Mouse (Mus musculus) frontal cortex, postnatal 36 days (tissue): ENCODE measurements around the gene Gm42906.

Source experiments
- DNase-seq, 2 experiments: peaks; one replicate each; pipeline ENCODE4 v3.0.0; 2022; ENCODE audit warnings: low spot score in 2 of 2

Gm42906 gene

DNA sequence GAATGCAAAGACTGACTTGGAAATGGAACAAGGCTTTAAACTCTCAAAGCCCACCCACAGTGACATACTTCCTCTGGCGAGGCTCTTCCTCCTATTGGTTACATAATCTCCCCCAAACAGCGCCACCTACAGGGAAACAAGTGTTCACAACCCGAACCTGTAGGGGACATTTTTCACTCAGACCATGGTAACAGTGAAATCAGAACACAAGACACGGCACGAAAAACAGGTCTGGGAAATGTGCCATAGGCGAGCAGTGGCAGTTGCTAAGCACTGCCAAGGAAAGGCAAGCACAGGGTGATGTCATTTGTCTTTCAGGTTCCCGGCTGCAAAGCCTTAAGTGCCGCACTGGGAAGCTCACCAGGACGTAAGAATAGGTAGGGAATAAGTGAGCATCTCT lies 276.4 kb downstream of the Gm42906 start:
- peak in 1 of 2 experiments; percentile 35 for DNase-seq

- no peak for DNase-seq
Observed at GRCm38 (mm10) chr5:151149509-151149908, 278.5 kb downstream of the Gm42906 start.

DNA sequence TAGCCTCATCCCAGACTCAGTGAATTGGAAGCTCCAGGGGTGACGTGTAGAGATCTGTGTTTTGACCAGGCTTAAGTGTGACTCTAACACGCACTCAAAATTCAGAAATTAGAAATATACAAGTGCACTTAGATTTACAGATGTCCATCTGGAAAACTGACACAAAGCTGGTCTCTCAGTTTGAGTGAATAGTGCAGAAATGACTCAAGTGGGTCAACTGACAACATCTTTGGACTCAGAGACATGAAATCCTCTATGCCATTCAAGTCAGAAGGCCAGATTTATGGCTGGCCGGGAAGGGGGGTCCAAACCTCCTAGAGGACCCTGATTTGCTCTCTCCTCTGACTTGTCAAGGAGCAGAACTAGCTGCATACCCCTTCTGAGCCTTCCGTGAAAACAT lies 279.9 kb downstream of the Gm42906 start:
- DNase-seq, result no peak

DNA sequence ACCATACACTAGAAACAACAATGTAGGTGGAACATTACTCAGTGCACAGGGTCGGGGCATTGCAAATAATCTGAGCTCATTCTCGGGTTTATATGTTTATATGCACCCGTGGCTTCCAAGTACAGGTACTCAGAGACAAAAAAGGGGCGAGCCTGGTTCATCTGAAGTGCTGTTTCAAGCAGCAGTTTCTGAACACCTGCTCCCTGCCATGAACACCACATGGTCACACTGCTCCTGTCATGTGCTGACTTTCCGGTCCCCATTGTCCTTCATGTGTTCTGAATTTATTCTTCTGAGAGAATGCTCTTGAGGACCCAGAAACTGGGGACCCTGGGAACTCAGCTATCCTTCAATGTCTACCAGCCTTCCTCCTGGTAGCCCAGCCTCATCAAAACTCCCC lies 282.2 kb downstream of the Gm42906 start:
- DNase-seq, result no peak

DNA sequence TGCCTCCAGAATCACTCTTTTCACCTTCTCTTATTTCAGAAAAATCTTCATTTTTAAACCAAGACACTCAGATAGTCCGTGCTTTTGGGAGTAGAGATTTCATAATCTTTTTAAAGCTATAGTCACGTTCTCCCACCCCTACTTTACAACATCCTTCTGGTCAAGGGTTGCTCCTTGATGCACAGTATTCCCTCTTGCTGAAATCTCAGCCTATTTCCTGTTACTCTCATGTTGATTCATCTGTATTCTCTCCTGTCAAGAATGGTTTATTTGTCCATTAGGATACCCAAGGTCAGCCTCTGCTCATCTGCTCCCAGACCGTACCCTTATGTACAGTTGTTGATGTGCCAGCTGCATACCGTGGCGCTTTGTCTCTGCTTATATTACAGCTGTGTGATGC lies 284.0 kb downstream of the Gm42906 start:
- no peak for DNase-seq

DNA sequence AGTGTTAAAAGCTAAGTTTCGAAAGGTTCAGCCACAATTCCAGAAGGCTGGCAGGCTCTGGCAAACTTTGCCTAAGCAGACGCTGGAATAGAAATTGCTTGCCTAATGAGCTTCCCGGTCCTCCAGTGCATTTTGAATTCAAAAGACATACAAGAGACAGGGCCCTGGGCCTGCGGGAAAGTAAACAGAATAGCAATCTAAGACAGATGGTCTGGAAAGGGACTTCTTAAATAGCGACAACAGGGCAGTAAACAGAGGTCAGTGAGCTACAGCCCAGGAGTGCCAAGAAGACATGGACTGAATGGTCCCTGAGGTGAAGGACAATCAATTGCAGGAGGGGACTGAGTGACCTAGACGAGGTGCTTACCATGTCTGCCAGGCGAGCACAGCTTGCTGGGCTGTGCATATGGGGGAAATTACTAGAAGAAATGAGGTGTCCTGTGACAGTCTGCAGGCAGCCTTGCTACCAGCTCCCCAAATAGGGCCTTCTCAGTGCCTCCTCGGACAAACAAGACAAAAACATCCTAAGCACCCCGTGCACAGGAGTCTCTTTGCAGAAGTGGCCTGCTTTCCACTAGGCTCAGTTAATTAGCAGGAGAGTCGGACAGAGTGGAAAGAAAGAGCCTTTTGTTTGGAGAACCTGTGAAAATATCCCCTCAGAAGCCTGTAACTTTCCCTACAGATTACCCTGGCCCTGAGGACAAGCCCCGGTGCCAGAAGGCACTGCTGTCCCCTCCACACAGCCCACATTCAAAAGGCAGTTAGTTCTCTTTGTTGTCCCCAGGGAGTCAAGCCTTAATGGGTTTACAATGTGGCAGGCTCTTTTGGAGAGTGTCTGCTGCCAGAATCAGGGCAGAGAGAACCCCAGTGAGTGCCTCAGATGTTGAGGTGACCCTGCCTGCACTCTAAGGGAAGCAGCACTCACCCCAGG lies 285.0 kb downstream of the Gm42906 start:
- DNase-seq, result no peak

DNA sequence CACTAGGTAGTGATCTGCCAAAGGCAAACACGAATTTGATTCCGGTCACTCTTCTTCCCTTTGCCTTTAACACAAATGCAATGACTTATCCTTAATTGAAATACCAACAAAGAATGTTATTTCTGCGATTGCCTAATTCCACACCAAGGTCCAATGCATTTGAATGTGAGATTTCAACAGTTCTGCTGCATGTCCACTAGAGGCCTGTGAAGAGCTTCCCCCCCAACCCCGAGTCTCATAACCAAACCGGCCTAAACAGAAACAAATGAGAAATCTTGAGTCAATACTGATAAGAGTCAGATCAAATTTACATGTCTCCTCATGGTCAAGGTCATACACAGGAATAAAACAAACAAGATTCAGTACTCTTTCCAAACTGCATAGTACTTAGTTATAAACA lies 285.7 kb downstream of the Gm42906 start:
- DNase-seq, result no peak

DNA sequence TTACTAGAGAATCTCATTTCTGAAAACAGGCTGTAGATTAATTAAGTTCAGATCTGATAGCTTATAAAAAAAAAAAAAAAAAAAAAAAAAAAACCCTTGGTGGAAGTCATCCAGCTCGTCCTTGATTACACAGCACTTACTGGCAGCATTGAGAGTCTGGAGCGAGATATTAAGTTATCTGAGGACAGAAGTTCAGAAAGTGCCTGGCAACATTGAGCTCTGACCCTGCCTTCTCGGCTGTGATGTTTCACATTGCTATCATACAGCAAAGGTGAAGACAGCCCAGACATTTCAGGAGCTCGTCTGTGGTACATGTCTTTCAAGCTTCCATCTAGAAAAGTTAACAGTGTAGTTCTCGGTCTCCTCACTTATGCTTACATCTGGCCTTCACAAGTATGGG lies 290.1 kb downstream of the Gm42906 start:
- DNase-seq, result no peak

- peak in 1 of 2 experiments; percentile 54 for DNase-seq
Observed at GRCm38 (mm10) chr5:151137311-151137710, 290.7 kb downstream of the Gm42906 start.

GRCm38 (mm10) chr5:151135965-151136364 lies 292.0 kb downstream of the Gm42906 start:
- DNase-seq, result peak; percentile 15 to 53

DNA sequence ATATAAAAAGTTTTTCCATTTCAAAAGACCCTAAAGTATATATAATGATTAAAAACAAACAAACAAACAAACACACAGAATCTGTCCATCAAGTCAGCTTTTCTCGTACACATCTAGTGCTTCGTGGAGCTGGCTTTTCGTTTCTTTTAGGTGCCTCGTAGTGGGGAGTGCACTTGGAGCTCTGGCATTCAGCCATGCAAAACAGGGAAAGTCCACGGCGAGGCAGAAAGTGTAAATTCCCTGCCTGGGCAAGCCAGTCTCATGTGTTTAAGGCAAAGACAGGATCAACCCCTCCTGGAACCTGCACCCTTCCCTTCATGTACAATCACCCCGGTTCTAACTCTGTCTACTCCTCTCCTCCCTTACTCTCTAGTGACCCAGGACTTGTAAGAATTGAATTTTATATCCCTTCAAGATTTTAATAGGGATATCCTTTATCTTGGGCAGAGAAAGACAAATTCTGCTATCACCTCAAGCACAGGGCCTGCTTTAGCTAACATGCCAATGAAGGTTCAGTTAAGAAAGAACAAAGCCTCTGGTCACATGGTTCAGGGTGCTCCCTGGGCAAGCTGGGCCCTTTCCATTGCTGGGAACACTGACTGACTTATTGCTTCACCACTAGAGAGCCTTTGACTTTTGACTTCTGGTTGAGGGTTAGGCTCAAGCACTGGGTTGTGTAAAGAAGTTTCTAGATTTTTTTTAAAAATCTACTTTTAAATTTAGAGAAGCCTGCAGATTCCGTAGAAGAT lies 292.7 kb downstream of the Gm42906 start:
- DNase-seq, result no peak

GRCm38 (mm10) chr5:151134202-151134601 lies 293.8 kb downstream of the Gm42906 start:
- no peak for DNase-seq

DNA sequence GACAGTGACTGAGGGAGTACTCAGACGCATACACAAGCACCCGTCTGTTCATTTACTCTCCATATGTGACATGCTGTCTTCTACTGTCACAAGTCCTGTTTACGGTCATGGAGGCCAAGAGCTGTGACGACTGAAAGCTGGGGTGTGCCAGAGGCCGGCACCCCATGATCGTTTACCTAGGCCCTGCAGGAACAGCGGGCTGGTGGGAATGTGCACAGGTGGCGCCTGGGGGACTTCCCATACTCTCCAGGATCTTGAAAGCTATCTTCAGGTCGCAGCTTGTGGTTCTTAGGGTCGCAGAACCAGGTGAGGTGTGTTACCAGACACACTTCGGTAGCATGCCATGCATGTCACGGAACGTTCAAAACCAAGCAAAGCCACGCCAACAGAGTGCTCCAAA lies 294.2 kb downstream of the Gm42906 start:
- no peak for DNase-seq

DNA sequence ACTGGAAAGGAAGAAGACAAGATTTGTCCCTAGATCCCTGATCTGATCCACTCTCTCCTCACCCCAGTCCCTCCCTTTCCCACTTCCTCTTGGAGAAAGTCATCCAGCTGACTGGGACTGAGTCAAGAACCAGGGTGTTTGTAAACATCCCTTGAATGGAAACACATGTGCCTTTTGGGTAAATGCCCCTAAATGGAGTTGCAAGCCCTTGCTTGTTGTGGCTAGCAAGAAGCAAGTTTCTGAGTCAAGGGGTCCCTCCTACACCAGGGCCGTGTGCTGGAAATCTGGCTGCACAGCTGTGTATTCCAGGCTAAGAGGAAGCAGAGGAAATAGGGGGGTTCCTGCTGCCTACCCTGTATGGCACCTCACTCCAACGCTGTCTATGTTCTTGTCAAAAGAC lies 298.2 kb downstream of the Gm42906 start:
- no peak for DNase-seq

DNA sequence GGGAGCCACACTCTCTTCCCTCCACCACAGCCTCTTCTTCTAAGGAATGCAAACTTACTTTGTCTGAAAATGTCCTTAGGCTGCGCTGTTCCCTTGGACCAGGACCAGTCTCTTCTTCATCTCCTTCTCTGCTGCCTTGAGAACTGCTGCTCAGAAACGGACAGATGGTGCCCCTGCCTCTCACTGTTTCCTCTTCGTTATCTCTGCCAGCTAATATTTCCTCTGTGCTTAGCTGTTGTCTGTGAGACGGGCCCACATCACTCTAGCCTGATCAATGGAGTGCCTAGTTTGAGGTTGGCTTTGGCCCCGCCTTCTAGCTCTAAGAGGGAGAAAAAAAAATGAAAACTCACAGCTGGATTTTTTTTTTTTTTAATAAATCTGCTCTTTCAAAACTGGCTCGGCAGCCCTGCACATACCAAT lies 300.7 kb downstream of the Gm42906 start:
- DNase-seq, result no peak

GRCm38 (mm10) chr5:151126608-151127005 lies 301.4 kb downstream of the Gm42906 start:
- DNase-seq, result no peak

DNA sequence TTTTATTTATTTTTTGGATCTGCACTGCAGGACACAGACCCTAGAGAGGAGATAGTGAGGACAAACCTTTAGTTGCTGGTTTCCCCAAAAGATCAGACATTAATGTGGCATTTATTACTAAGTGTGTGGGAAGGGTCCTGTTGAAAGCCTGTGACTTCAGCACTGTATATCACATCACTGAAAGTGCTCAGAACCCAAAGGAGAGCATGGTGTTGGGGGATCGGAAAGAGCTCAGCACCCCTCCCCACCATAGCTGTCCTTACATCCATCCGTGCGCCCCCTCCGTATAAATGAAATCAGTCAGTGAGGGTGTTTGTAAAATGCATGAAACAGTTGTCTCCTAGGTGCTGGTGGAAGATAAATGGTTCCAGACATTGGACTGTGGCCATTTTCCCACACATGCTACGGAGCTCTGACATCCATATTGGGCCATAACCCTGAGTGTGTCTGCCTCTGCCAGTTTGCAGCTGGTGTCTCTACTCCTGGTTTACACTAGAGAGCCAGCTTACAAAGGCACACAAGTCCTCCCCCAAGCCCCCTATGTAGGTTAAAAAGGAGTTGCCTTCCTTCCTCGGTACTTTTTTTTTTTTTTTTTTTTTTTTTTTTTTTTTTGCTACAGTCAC lies 301.9 kb downstream of the Gm42906 start:
- DNase-seq, result no peak

- DNase-seq, result no peak
Observed at GRCm38 (mm10) chr5:151117846-151118245, 310.1 kb downstream of the Gm42906 start.

GRCm38 (mm10) chr5:151116192-151116887 lies 311.6 kb downstream of the Gm42906 start:
- no peak for DNase-seq

DNA sequence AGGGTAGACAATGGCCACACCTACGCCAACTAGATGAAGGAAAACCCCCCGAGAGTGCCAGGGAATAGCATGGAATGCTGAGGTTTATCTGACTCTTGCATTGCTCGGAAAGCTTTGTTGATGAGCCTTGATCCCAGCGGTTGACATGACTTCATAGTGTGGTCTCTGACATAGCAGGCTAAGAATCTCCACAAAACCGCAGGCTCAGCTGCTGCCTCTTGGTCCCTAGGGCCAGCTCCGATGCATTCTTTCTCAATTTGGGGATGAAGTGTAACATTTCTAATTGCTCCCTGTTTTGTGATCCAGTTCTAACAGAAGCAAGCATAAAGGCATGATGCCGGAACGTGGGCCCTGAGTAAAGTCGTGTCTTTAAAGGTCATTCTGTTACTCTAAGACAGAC lies 315.2 kb downstream of the Gm42906 start:
- no peak for DNase-seq

DNA sequence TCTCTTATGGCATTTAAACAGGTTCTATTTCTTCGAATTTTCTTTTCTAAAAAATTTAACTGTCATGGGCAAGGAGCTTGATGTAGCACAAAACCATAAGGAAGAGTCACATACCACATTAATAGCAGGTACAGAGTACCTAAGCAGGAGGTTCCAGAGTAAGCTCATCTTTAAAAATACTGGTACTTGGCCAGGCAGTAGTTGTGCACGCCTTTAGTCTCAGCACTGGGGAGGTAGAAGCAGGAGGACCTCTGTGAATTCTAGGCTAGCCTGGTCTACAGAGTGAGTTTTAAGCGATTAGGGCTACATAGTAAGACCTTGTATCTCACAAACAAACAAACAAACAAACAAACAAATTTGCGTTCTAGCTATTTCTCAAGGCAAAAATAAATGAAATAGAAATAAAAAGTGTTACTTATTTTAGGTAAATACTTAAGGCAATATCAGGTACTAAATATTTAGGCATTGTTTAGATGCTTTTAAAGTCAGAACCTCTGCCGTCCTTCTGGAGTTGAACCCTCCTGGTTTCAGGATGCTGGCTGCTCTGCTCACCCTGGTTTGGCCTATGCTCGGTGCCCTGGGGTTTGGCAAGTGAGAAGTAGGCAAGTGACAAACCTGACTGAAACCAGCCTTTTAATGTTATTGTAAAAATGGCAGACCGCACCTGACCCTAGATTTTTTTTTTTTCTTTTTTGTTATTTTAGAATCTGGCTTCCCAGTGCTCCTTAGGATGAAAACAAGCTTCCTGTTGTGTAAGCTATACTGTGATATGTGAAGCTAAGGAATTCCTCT lies 316.7 kb downstream of the Gm42906 start:
- DNase-seq, result no peak
